Mouse (Mus musculus): ENCODE measurements at regions not wholly inside any gene's neighbourhood (a gene's known extent, or its start where the extent isn't known, plus 50 kb on each side); places are given as distances from the start of the nearest gene placed in this dataset.

- TF ChIP-seq POLR2A (IDR thresholded peaks at IDR 0.05; ENCODE audit: extremely low read depth, insufficient read depth, low read length): no peak
- H3K27ac ChIP-seq (ENCODE audit: insufficient read depth, low read length): no peak overlapping the region
- no peaks in the 10 kb centered on the region for H3K4me1 ChIP-seq (ENCODE audit: control insufficient read depth, insufficient read depth, low read length)
- H3K4me3 ChIP-seq (ENCODE audit: insufficient read depth, low read length): no peak overlapping the region
Observed at GRCm38 (mm10) chr17:62304073-62304472, 577.0 kb downstream of the Efna5 start.

GRCm38 (mm10) chr17:62299875-62300274 lies 581.2 kb downstream of the Efna5 start:
- TF ChIP-seq CTCF (IDR thresholded peaks at IDR 0.05; ENCODE audit: extremely low read depth, insufficient read depth, low read length): no peak
- TF ChIP-seq POLR2A (IDR thresholded peaks at IDR 0.05; ENCODE audit: extremely low read depth, insufficient read depth, low read length): no peak
- Histone ChIP-seq H3K4me3 (ENCODE audit: insufficient read depth, low read length) (no peak overlapping the region), H3K27ac (ENCODE audit: insufficient read depth, low read length) (no peak overlapping the region), H3K4me1 (ENCODE audit: control insufficient read depth, insufficient read depth, low read length) (no peaks in the 10 kb centered on the region)

GRCm38 (mm10) chr17:62297393-62298060 lies 583.6 kb downstream of the Efna5 start:
- Histone ChIP-seq H3K4me3 (ENCODE audit: insufficient read depth, low read length) (no peak overlapping the region), H3K4me1 (ENCODE audit: control insufficient read depth, insufficient read depth, low read length) (no peaks in the 10 kb centered on the region), H3K27ac (ENCODE audit: insufficient read depth, low read length) (no peak overlapping the region)
- TF ChIP-seq POLR2A (IDR thresholded peaks at IDR 0.05; ENCODE audit: extremely low read depth, insufficient read depth, low read length) (no peak), CTCF (IDR thresholded peaks at IDR 0.05; ENCODE audit: extremely low read depth, insufficient read depth, low read length) (no peak)

GRCm38 (mm10) chr17:62295412-62295811 lies 585.7 kb downstream of the Efna5 start:
- Histone ChIP-seq H3K4me3 (ENCODE audit: insufficient read depth, low read length) (no peak overlapping the region), H3K27ac (ENCODE audit: insufficient read depth, low read length) (no peak overlapping the region), H3K4me1 (ENCODE audit: control insufficient read depth, insufficient read depth, low read length) (no peaks in the 10 kb centered on the region)
- TF ChIP-seq CTCF (IDR thresholded peaks at IDR 0.05; ENCODE audit: extremely low read depth, insufficient read depth, low read length): no peak
- no peak for TF ChIP-seq POLR2A (IDR thresholded peaks at IDR 0.05; ENCODE audit: extremely low read depth, insufficient read depth, low read length)

- TF ChIP-seq CTCF (IDR thresholded peaks at IDR 0.05; ENCODE audit: extremely low read depth, insufficient read depth, low read length) (no peak), POLR2A (IDR thresholded peaks at IDR 0.05; ENCODE audit: extremely low read depth, insufficient read depth, low read length) (no peak)
- Histone ChIP-seq H3K4me3 (ENCODE audit: insufficient read depth, low read length) (no peak overlapping the region), H3K27ac (ENCODE audit: insufficient read depth, low read length) (no peak overlapping the region), H3K4me1 (ENCODE audit: control insufficient read depth, insufficient read depth, low read length) (no peaks in the 10 kb centered on the region)
Observed at GRCm38 (mm10) chr17:62292703-62293102, 588.4 kb downstream of the Efna5 start.

GRCm38 (mm10) chr17:62287666-62288065 lies 593.5 kb downstream of the Efna5 start:
- Histone ChIP-seq H3K4me1 (ENCODE audit: control insufficient read depth, insufficient read depth, low read length) (no peaks in the 10 kb centered on the region), H3K27ac (ENCODE audit: insufficient read depth, low read length) (no peak overlapping the region), H3K4me3 (ENCODE audit: insufficient read depth, low read length) (no peak overlapping the region)
- TF ChIP-seq CTCF (IDR thresholded peaks at IDR 0.05; ENCODE audit: extremely low read depth, insufficient read depth, low read length): no peak
- no peak for TF ChIP-seq POLR2A (IDR thresholded peaks at IDR 0.05; ENCODE audit: extremely low read depth, insufficient read depth, low read length)

- TF ChIP-seq CTCF (IDR thresholded peaks at IDR 0.05; ENCODE audit: extremely low read depth, insufficient read depth, low read length) (no peak), POLR2A (IDR thresholded peaks at IDR 0.05; ENCODE audit: extremely low read depth, insufficient read depth, low read length) (no peak)
Observed at GRCm38 (mm10) chr17:62287127-62287526, 594.0 kb downstream of the Efna5 start.

GRCm38 (mm10) chr17:62286086-62287080 lies 594.7 kb downstream of the Efna5 start:
- no peak overlapping the region for H3K4me3 ChIP-seq (ENCODE audit: insufficient read depth, low read length)
- H3K4me1 ChIP-seq (ENCODE audit: control insufficient read depth, insufficient read depth, low read length): no peaks in the 10 kb centered on the region
- TF ChIP-seq CTCF (IDR thresholded peaks at IDR 0.05; ENCODE audit: extremely low read depth, insufficient read depth, low read length) (no peak), POLR2A (IDR thresholded peaks at IDR 0.05; ENCODE audit: extremely low read depth, insufficient read depth, low read length) (no peak)
- no peak overlapping the region for H3K27ac ChIP-seq (ENCODE audit: insufficient read depth, low read length)

More at GRCm38 (mm10) chr17:62287127-62287526, 594.0 kb downstream of the Efna5 start:
- no peak overlapping the region for H3K4me3 ChIP-seq (ENCODE audit: insufficient read depth, low read length)
- no peaks in the 10 kb centered on the region for H3K4me1 ChIP-seq (ENCODE audit: control insufficient read depth, insufficient read depth, low read length)
- no peak overlapping the region for H3K27ac ChIP-seq (ENCODE audit: insufficient read depth, low read length)

- H3K4me3 ChIP-seq (ENCODE audit: insufficient read depth, low read length): no peak overlapping the region
- H3K4me1 ChIP-seq (ENCODE audit: control insufficient read depth, insufficient read depth, low read length): no peaks in the 10 kb centered on the region
- TF ChIP-seq CTCF (IDR thresholded peaks at IDR 0.05; ENCODE audit: extremely low read depth, insufficient read depth, low read length) (no peak), POLR2A (IDR thresholded peaks at IDR 0.05; ENCODE audit: extremely low read depth, insufficient read depth, low read length) (no peak)
- no peak overlapping the region for H3K27ac ChIP-seq (ENCODE audit: insufficient read depth, low read length)
Observed at GRCm38 (mm10) chr17:62280201-62280600, 600.9 kb downstream of the Efna5 start.
